Mouse (Mus musculus) liver, embryonic 16.5 days (tissue): ENCODE results near the gene Sct. TPM values are rescaled to one million over a fixed set of nuclear protein-coding genes. Genes with fewer than 3 reads are reported as not detected.
"Not testable (repeated sequence)": the region's sequence is repeated elsewhere in the genome, so short reads cannot be mapped to it uniquely, and the experiment has no call there.

ENCODE experiments used
- ATAC-seq: fragments of 200-750 bp; cut with Nextera tagmentation; 2 replicates; pipeline ENCODE4 v1.8.0; 2017; ENCODE audit warnings: low read depth, mild to moderate bottlenecking, moderate number of reproducible peaks, moderate library complexity
- H3K27ac ChIP-seq: fragments of 300-500 bp; sonication (generic); 2 replicates; pipeline ENCODE4 v1.5.1; 2014; ENCODE audit warnings: mild to moderate bottlenecking, low read length
- H3K27me3 ChIP-seq: fragments of 300-500 bp; sonication (generic); 2 replicates; pipeline ENCODE4 v1.6.1; 2014; ENCODE audit warnings: low read depth, low read length, mixed read lengths; ENCODE audit not compliant: control insufficient read depth, insufficient read depth
- H3K36me3 ChIP-seq: fragments of 300-500 bp; sonication (generic); 2 replicates; pipeline ENCODE4 v1.6.1; 2014; ENCODE audit warnings: mild to moderate bottlenecking; ENCODE audit not compliant: control insufficient read depth, insufficient read depth
- H3K4me1 ChIP-seq: fragments of 300-500 bp; sonication (generic); 2 replicates; pipeline ENCODE4 v1.6.1; 2014; ENCODE audit warnings: low read depth, low read length, mixed read lengths; ENCODE audit not compliant: control insufficient read depth
- H3K4me2 ChIP-seq: fragments of 300-500 bp; sonication (generic); 2 replicates; pipeline ENCODE4 v1.6.1; 2014; ENCODE audit warnings: low read depth, low read length, mixed read lengths
- H3K4me3 ChIP-seq: fragments of 300-500 bp; sonication (generic); 2 replicates; pipeline ENCODE4 v1.5.1; 2014; ENCODE audit warnings: low read depth, mild to moderate bottlenecking, low read length
- H3K9ac ChIP-seq: fragments of 300-500 bp; sonication (generic); 2 replicates; pipeline ENCODE4 v1.6.1; 2014; ENCODE audit warnings: low read depth, low read length
- H3K9me3 ChIP-seq: fragments of 300-500 bp; sonication (generic); replicated peaks from 2 replicates; pipeline ENCODE4 v1.6.1; 2016; ENCODE audit warnings: low read length; ENCODE audit not compliant: control insufficient read depth
- WGBS: fragments of 180-500 bp; shearing (Covaris S2); extraction: QIAGEN DNeasy Blood & Tissue Kit; methylation state at CpG from one replicate; pipeline ENCODE4 v1.1.7; 2014; ENCODE audit not compliant: insufficient replicate concordance; 5-methylcytosine and 5-hydroxymethylcytosine counted together
- polyA plus RNA-seq: library from polyadenylated mRNA; unstranded; fragments of >200 nt; fragmentation: Nextera tagmentation; extraction: Ambion mirVana; gene quantifications from 2 replicates; pipeline ENCODE4 v1.2.1, GENCODE M21; 2015

Gene Sct
- polyA plus RNA-seq, 1 experiment from 2014 or later: 1.4 TPM

DNA sequence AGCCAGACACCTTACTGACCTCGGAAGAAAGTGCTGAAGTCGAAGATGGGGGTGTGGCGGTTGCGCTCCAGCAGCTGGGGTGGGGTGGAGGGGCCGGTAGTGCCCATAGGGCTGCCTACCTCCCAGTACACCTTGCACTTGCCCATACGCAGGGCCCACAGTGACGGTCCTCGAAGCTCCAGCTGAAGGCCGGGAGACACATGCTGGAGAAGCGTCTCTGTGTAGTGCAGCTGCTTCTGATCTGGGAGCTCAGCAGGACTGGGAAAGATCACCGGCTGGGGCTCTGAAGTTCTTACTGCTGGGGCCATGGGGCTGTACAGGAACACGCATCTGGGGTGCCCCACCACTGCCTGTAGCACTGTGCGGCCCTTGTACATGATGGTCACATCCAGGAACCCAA lies 15.3 kb downstream of the Sct start:
- ATAC-seq: no peak
- WGBS: 88% methylated on average over 13 of the region's 13 CpGs
- H3K4me1 ChIP-seq: peaks cover 17% of the 10 kb centered on the region
- H3K27me3 ChIP-seq: peaks cover 1% of the 10 kb centered on the region; the same call in 1 of the 2 replicates
- H3K27ac ChIP-seq: no peak overlapping the region
- no peak overlapping the region for H3K4me3 ChIP-seq
- no peak overlapping the region for H3K9ac ChIP-seq
- H3K36me3 ChIP-seq: peaks cover 50% of the 10 kb centered on the region
- H3K4me2 ChIP-seq: no peak overlapping the region
- H3K9me3 ChIP-seq: no peaks in the 10 kb centered on the region

DNA sequence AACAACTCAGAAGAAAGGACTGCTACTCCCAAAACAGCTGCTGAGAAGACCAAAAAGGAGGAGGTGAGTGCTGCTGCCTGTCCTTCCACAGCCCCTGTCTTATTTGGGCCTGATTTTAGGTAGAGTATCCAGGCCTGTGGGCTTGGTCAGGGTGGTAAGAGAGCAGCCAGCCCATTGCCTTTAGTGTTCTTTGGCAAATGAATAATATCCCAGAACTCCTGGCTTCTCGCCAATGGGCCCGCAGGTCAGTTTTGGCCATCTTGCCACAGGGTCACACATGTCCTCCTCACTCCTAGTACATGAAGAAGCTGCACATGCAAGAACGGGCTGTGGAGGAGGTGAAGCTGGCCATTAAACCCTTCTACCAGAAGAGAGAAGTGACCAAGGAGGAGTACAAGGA lies 17.5 kb downstream of the Sct start:
- no peak overlapping the region for H3K4me3 ChIP-seq
- no peaks in the 10 kb centered on the region for H3K9me3 ChIP-seq
- peaks cover 71% of the 10 kb centered on the region for H3K36me3 ChIP-seq
- H3K4me1 ChIP-seq: peaks cover 15% of the 10 kb centered on the region
- H3K27ac ChIP-seq: no peak overlapping the region
- H3K4me2 ChIP-seq: no peak overlapping the region
- no peak for ATAC-seq
- 88% methylated on average over 3 of the region's 3 CpGs for WGBS
- H3K27me3 ChIP-seq: no peaks in the 10 kb centered on the region
- H3K9ac ChIP-seq: no peak overlapping the region

DNA sequence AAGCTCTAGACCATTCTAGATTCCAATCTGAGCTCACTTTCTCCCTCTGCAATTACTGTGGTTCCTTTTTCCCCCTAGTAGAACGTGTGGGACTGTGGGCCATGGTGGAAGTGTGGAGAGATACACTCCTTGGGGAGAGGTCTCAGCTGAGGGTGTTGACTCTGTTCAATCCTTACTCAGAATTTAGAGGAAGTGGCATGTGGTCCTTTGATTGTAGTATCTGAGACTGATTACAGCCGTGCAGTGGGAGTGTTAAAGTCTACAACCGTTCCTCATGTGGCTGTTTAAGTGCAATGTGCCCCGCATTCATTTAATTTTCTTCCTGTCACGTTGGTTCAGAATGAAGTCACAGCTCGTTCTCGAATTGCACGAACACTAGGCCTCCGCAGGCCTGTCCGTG lies 22.8 kb downstream of the Sct start:
- ATAC-seq: no peak
- peaks cover 66% of the 10 kb centered on the region for H3K36me3 ChIP-seq
- no peaks in the 10 kb centered on the region for H3K27me3 ChIP-seq
- H3K4me3 ChIP-seq: no peak overlapping the region
- no peaks in the 10 kb centered on the region; the same call in 1 of the 2 replicates for H3K4me1 ChIP-seq
- H3K9ac ChIP-seq: no peak overlapping the region
- H3K9me3 ChIP-seq: no peaks in the 10 kb centered on the region
- WGBS: 76% methylated on average over 10 of the region's 10 CpGs
- H3K27ac ChIP-seq: no peak overlapping the region
- no peak overlapping the region for H3K4me2 ChIP-seq

- not testable (repeated sequence) for H3K9ac ChIP-seq, ATAC-seq, H3K9me3 ChIP-seq, H3K27ac ChIP-seq, H3K27me3 ChIP-seq, H3K4me1 ChIP-seq, H3K4me2 ChIP-seq, H3K4me3 ChIP-seq
- 77% methylated on average over 4 of the region's 4 CpGs for WGBS
- peaks cover 38% of the 10 kb centered on the region for H3K36me3 ChIP-seq
Measured at GRCm38 (mm10) chr7:141250486-141250885, 28.4 kb downstream of the Sct start.

- peaks cover 24% of the 10 kb centered on the region for H3K4me1 ChIP-seq
- no peak overlapping the region for H3K27ac ChIP-seq
- H3K9me3 ChIP-seq: no peaks in the 10 kb centered on the region
- ATAC-seq: no peak
- H3K27me3 ChIP-seq: no peaks in the 10 kb centered on the region
- H3K36me3 ChIP-seq: peaks cover 47% of the 10 kb centered on the region
- 81% methylated on average over 9 of the region's 10 CpGs for WGBS
- H3K9ac ChIP-seq: no peak overlapping the region
- no peak overlapping the region for H3K4me3 ChIP-seq
- no peak overlapping the region for H3K4me2 ChIP-seq
Measured at GRCm38 (mm10) chr7:141231551-141231950, 47.4 kb downstream of the Sct start.

DNA sequence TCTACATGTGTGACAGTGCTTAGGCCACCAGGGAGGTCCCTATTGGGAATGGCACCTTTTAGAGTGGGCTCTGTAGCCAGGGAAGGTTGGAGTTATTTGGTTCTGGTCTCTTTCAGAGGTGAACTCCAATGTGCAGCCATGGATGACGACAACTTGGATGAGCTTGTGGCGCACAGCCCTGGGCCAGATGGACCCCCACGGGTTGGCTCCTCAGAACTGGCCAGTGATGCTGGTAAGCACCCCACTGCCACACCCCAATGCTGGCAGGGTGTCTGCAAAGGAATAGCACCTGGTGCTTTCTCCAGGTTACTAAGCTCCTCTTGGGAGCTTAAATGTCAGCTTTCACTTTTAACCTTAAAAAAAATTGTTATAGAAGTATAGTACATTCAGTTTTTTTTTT lies 47.8 kb downstream of the Sct start:
- Histone ChIP-seq H3K9me3 (no peaks in the 10 kb centered on the region), H3K27me3 (no peaks in the 10 kb centered on the region), H3K4me1 (peaks cover 24% of the 10 kb centered on the region), H3K4me2 (no peak overlapping the region), H3K9ac (no peak overlapping the region), H3K4me3 (no peak overlapping the region), H3K27ac (no peak overlapping the region), H3K36me3 (peaks cover 47% of the 10 kb centered on the region)
- 87% methylated on average over 3 of the region's 3 CpGs for WGBS
- ATAC-seq: no peak

- peak overlapping the region; percentile 85 for H3K4me2 ChIP-seq
- WGBS: 82% methylated on average over 4 of the region's 4 CpGs
- no peaks in the 10 kb centered on the region for H3K9me3 ChIP-seq
- H3K27me3 ChIP-seq: no peaks in the 10 kb centered on the region
- 0 out of 2 replicates have a peak overlapping the region, but pooled peaks have one; percentile 2 for H3K4me3 ChIP-seq
- peak overlapping the region; percentile 13; the same call in 1 of the 2 replicates for H3K9ac ChIP-seq
- no peak overlapping the region for H3K27ac ChIP-seq
- ATAC-seq: no peak
- peaks cover 43% of the 10 kb centered on the region for H3K36me3 ChIP-seq
- peaks cover 24% of the 10 kb centered on the region for H3K4me1 ChIP-seq
Measured at GRCm38 (mm10) chr7:141230570-141230969, 48.4 kb downstream of the Sct start.

GRCm38 (mm10) chr7:141229702-141230101 lies 49.2 kb downstream of the Sct start:
- H3K27me3 ChIP-seq: no peaks in the 10 kb centered on the region
- WGBS: 30% methylated on average over 6 of the region's 6 CpGs
- ATAC-seq: no peak
- H3K9me3 ChIP-seq: no peaks in the 10 kb centered on the region
- peak overlapping the region; percentile 85 for H3K4me2 ChIP-seq
- peak overlapping the region; percentile 93 for H3K9ac ChIP-seq
- 0 out of 2 replicates have a peak overlapping the region, but pooled peaks have one; percentile 91 for H3K27ac ChIP-seq
- peak overlapping the region; percentile 84 for H3K4me3 ChIP-seq
- H3K4me1 ChIP-seq: peaks cover 24% of the 10 kb centered on the region
- H3K36me3 ChIP-seq: peaks cover 36% of the 10 kb centered on the region
